Mouse (Mus musculus): Measurements from ENCODE around the gene Cyth1.

The Cyth1 gene

DNA sequence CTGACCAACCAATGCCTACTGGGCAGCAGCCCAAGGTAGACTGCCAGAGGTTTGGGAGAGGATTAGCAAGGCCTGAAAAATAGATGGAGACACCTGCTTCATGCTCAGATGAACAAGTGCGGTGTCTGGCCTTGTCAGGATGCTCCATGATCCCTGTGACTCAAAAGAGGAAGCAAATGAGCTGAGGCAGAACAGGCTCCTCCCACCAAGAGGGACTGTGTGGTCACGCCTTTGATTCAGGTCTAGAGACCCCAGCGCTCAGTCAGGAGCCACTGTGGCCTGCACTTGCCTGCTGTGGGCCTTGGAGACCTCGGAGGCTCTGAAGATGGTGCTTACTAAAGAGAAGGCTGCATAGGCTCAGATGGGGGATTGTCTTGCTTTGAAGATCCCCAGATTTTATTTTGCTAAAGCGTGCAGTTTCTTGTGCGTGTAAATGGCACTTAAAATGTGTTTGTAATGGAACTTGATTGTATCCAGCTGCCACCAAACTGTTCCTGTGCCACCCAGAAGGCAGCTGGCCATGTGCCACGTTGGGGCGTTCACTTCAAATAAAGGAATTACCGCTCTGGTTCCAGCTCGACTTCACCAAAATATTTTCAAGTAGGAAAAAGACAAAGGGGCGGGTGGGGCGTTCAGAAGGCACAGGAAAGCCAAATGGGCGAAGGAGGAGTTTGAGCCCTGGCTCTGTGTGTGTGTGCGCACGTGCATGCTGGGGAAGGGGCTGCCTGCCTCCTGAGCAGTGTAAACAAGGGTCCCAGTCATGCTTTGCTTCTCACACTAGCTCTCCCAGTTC is 6.0 kb upstream of the Cyth1 start:
- DNase-seq (ENCODE audit: low read depth, low spot score): no peak

DNA sequence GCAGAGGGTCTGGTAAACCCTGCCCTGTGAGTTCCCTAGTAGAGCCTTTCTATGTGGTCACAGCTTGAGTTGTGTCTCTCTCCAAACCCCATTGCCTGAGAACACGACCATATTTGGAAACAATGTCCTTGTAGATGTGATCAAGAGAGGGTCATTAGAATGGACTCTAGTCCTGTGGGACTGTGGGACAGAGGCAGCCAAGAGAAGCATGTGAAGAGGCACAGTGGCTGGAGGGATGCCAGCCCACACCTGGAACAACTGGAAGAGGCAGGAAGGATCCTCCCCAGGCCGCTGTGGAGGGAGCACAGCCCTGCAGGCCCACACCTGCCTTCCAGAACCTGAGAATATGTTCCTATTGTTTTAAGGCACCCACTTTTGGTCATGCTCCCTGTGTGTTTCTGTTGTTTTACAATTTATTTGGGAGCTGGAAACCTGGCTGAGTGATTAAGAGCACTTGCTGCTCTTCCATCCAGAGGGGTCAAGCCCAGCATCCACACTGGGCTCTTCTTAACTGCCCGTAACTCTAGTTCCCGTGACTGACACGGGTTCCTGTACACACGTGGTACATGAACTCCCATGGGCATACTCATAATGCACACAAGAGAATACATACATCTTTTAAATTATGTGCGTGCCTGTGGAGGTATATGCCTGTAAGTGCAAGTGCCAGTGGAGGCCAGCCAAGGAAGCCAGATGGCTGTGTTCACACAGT is 5.2 kb upstream of the Cyth1 start:
- no peak for DNase-seq (ENCODE audit: low read depth, low spot score)

DNA sequence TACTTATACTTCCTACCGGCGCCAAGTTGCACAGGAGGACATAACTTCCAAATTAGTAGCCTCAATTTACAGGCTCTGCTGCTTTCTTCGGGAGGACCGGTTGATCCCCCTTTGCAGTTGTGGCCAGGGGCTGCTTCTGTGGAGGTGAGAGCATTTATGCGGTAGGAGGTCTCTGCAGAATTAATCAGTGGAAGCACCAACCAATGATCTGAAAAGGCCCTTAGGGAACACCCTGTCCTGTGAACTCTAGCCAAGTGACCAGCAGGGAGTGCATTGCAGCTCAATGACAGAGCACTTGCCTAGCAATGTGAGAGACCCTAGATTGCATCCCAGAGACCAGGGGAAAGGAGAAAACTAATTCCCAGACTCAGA is 606 bp upstream of the Cyth1 start:
- DNase-seq (ENCODE audit: low read depth, low spot score): no peak

DNA sequence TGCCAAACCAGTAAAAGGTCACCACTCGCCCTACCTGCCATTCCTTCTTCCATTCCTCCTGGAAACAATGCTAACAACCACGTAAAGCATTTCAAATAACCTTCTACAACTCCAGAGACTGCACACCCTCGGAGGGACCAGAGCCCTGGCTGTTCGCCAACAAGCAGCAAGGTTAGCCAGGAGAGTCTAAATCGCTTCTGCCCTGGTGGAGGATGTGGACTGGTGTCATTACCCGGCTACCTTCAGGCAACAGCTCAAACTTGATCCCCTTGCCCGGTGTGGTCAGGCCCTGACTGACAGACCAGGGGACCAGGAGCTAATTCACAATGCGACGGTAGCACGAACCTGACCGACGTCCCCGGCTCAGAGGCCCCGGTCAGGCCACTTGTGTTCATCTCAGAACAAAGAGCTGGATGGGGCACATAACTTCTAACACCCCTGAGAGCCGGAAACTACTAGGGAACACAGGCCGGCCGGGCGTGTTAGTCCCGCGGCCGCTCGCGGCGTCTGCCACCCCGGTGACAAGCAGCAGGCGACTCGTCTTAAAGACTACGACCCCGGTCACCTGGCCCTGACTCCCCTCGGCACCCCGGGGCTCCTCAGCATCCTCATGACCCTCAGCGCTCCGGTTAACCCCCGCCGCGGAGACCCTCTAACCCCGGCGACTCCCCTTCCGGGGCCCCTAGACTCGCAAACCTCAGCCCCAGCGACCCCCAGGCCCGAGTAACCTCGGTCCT is 865 bp downstream of the Cyth1 start:
- no peak for DNase-seq (ENCODE audit: low read depth, low spot score)

- DNase-seq (ENCODE audit: low read depth, low spot score): no peak
Measured at GRCm38 (mm10) chr11:118246724-118247123, 1.7 kb downstream of the Cyth1 start.

DNA sequence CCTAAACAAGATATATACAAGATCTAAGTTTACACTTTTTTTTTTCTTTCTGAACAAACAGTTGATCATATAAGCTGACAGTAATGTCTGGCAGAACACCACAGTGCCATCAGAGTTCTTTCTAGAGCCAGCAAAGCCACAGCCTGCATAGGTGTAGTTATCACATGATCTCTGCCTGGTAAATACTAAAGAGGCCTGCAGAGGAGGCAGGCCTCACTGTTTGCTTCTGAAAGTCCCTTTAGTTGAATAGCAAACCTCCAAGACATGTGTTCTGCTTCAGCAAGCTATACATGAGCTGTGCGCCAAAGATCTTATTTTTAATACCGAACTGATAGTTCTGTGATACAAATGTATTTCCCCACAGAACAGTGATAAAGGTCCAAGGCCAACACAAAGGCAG is 3.3 kb downstream of the Cyth1 start:
- no peak for DNase-seq (ENCODE audit: low read depth, low spot score)

DNA sequence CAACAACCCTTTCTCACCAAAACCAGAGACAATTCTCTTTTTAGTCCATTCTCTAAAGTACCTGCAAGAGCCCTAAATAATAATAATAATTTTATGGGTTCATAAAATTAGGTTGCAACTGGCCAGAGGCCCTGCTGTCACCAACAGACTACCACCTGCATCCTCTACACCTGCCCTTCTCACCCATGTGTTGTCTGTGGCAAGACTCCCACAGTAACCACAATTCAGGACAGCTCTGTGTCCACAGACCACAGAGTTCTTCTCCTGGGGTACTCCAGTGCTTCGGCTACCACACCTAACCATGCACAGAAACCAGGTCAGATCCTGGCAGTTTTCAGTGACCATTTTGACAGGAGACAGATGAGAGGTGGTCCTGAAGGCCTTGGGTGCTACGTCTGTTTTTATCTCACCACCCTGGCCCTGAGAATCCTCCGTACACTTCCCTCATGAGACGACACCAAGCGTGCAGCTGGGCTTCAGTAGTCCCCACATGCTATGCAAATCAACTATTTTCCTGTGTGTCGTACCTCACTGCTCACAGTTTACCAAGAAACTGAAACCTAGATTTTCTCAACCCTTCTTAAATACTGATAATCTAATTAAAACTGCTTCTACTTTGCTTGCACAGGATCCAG is 4.6 kb downstream of the Cyth1 start:
- DNase-seq (ENCODE audit: low read depth, low spot score): no peak

- no peak for DNase-seq (ENCODE audit: low read depth, low spot score)
Measured at GRCm38 (mm10) chr11:118242506-118242905, 5.9 kb downstream of the Cyth1 start.

GRCm38 (mm10) chr11:118240388-118240787 is 8.0 kb downstream of the Cyth1 start:
- no peak for DNase-seq (ENCODE audit: low read depth, low spot score)

DNA sequence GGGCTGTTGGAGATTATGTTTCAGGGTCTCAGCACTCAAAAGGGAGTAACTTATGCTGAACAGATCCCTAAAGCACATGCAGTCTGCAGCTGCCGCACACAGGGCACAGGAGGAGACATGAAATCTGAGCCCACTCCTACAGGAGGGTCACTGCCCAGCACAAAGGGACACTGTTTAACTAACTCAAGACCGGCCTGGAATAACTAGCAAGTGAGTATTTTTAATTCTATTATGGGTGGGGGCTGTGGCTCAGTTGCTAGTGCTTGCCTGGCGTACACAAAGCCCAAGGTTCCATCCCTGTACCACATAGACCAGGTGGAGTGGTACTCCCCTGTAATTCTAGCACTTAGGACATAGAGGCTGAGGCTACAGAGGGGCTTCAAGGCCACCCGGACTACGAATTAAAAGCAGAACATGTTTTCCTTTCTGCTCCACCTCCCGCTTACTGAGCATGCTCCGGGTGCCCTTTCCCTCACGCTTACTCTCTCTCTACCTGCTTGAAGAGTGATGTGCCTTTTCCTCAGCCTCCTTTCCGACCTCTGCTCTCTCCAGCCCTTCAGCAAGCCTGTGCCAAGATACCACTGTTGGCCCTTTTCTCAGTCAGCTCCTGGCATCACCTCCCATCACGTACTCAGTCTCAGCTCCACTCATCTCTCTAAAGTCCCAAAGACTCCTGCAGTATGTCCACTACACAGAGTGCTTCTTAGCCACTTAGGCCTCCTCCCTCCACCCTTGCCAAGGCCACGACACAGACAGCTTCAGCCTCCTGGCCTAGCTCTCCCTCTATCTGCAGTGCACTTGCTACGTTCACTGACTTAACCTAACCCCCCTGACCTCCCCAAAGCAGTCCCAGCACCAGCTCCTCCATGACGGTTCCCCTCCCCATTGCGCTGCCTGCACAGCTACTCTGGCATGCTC is 8.9 kb downstream of the Cyth1 start:
- DNase-seq (ENCODE audit: low read depth, low spot score): no peak

GRCm38 (mm10) chr11:118236520-118237190 is 11.7 kb downstream of the Cyth1 start:
- no peak for DNase-seq (ENCODE audit: low read depth, low spot score)

DNA sequence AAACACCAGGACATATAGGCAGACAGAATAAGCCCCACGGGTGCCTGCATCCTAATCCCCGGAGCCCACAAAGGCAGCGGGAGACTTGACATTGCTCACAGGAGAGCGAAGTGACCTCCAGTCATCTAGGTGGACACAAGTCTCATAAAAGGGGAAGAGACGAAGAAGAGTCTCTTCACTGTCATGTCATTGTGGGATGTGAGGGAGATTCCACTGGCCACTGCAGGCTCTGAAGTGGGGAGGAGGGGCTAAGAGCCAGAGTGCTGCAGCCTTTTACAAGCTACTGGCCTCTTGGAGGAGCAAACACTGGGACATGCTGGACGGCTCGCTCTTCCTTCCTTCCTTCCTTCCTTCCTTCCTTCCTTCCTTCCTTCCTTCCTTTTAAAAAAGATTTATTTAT is 13.5 kb downstream of the Cyth1 start:
- no peak for DNase-seq (ENCODE audit: low read depth, low spot score)

- DNase-seq (ENCODE audit: low read depth, low spot score): no peak
Measured at GRCm38 (mm10) chr11:118234500-118234899, 13.9 kb downstream of the Cyth1 start.

DNA sequence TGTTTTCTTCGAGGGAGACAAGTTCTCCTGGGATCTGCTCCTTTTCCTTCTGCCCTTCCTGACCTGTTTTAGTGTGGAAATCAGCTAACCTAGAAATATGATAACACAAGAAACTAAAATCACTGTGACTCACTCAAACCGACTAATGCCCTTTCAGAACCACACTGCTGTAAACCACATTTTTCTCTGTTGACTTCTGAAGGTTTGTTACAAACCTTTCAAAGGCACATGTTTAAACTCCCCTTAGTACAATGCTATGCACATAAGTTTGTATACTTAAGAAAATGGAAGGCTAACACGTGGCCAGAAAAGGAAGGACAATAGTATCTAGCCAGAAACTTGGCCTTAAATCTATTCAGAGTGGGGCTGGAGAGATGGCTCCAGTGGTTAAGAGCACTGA is 14.5 kb downstream of the Cyth1 start:
- DNase-seq (ENCODE audit: low read depth, low spot score): no peak

- no peak for DNase-seq (ENCODE audit: low read depth, low spot score)
Measured at GRCm38 (mm10) chr11:118232314-118232831, 16.0 kb downstream of the Cyth1 start.

GRCm38 (mm10) chr11:118229941-118230340 is 18.5 kb downstream of the Cyth1 start:
- DNase-seq (ENCODE audit: low read depth, low spot score): no peak

DNA sequence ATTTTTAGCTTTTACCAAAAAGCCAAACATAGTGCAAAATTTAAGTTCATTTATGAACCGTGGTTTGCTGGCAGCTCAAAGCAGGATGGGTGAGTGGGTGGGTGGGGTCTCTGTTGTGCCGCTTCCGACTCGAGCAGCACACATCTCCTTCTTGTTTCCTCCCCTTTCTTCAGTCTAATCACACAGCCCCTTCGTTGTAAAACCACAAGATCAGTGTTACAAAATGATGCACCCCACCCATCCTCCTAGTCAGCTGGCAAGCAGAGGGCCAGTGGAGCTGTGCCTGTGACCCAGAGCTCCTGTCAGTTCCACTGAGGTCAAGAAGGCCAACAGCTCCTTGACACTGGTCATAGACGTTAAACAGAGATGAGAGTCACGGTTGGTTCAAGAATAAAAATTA is 20.7 kb downstream of the Cyth1 start:
- DNase-seq (ENCODE audit: low read depth, low spot score): no peak

DNA sequence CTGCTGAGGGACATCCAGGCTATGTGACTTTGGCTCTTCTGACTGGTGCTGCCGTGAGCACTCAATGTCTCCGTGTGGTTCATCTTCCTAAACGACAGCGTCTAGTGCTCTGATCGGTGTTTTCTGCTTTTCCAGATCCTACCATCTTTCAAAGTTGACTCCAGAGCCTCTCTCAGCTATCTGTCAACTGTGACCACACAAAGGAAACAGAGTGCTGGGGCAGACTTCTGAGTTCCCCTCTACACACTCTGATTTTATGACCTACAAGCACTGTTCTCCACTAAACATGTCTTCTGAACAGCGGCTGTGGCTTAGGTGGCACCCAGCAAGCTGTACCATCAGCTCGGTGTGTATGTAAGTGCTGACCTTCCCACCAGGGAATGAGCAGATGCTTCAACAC is 21.5 kb downstream of the Cyth1 start:
- DNase-seq (ENCODE audit: low read depth, low spot score): no peak

DNA sequence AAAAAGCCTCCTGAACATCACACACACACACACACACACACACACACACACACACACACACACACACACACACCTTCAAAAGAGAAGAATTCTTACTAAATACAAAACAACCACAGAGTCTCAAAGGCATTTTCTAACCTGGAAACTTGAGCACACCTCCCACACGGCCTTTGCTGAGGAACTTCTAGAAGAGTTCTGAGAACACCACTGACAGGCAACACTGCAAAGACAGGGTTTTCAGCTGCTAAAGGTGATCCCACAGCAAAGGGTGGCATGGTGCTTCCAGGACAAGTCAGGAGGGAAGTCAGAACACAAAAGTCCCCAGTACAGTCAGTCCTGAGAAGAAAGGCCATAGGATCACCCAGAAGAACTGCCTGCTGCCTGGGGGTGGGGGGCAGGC is 22.5 kb downstream of the Cyth1 start:
- no peak for DNase-seq (ENCODE audit: low read depth, low spot score)

All from c-Kit-negative CD71-positive TER-119-positive erythroid progenitor cells, embryonic 14.5 days (primary cell).